Mouse (Mus musculus) thymus, postnatal 10 days (tissue): ENCODE data around the gene Obsl1.
A peak's percentile ranks its signal among the peaks of the same experiment; 100 is the strongest.

ENCODE experiments used
- DNase-seq, 2 experiments: peaks; one replicate each; pipeline ENCODE4 v3.0.0; 2021; ENCODE audit warnings: low spot score in 2 of 2

Obsl1 gene

GRCm38 (mm10) chr1:75455433-75455832, 50.8 kb downstream of the Obsl1 start:
- no peak for DNase-seq

GRCm38 (mm10) chr1:75451900-75452299, 54.4 kb downstream of the Obsl1 start:
- DNase-seq, result no peak

DNA sequence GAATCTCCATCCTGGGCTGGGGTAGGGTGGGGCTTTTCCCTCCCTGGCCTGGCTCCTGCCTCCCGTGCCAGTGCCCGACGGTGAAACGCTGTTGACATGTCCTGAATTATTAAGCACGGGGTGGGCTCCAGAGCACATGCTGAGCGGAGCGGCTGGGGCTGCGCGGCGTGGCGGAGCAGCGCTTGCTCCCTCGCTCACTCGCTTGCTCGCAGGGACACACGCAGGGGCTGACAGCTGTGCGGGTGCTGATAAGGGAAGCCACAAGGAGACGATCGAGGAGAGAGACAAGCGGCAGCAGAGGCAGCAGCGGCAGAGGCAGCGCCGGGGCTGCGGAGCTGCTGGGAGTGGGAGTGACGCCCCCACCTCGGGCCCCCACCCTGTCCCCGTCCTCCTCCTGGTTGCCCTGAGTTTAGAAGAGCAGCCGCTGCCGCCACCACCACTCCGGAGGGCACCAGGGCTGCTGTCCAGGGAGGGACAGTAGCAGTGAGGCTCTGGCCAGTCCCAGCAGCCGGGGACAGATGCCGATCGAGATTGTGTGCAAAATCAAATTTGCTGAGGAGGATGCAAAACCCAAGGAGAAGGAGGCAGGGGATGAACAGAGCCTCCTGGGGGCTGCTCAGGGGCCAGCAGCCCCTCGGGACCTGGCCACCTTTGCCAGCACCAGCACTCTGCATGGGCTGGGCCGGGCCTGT, 55.8 kb downstream of the Obsl1 start, which contains the start of gene Asic4:
Asic4 (plus strand) TSS at position 123 of the 692 bp plus-strand sequence.
- DNase-seq, result no peak

DNA sequence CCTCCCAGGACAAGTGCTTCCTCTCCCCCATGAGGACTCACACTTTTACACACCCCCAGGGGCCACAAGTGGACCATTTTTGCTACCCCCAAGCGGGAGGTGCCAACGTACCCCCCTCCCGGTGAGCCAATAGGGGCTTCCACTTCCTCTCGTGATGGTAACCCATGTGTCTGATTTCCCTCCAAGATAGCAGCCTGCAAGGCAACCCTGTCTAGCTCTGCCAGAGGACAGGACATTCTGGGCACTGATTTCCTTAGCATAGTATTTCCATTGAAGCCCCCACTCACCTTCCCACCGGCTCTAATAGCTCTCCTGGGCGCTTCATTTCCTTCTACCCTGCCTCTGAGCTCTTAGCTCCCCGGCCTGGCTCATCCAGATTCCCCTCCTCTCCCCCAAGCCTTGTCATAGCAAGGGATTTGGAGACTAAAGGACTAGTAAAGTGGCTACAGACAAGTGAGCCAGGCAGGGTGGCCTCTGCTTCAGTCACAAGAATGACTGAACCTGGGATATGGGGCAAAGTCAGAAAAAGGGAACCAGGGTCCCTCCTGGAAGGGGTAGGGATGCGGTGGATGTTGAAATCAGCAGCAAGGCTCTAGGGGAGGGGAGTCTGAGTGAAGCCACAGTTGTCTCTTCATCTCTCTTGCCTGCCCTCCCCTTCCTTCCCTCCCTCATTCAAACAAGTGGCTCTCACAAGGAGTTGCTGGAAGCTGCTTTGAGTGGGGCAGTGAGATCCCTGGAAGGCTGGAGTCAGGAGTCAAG, 56.7 kb downstream of the Obsl1 start:
- no peak for DNase-seq

DNA sequence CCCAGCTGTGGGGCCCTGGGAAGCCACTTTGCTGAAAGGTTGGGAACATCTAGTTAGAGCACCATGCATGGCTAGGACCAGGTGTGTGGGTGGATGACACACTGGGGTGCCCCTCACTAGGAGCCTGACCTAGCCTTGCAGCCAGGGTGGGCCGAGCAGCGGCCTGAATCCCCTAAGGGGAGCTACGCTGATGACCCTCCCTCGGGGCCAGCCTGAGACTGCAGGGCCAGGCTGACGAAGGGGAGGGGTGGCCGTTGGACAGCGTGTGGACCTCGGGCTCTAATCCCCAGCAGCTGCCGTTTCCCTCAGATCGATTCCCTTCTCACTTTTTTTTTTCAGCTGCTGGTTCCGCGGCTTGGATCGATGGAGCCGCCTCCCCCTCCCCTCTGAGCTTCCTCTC, 57.3 kb downstream of the Obsl1 start:
- DNase-seq, result no peak

DNA sequence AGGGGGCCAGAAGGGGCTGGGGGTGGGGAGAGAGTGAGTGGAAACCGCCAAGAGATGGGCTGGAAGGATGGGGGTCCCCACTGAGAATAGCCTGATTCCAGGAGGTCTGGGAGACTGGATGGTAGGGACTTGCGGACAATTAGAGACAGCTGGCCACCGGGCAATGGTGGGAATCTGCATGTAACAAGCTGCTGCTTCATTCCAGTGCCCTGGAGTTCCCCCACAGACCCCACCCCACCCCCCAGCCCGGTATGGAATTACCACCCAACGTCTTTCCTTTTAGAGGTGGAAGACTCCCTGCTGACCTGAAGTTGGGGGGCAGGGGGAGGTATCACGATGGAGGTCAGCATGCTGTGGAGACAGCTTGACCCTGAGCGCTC, 58.2 kb downstream of the Obsl1 start:
- DNase-seq, result no peak

- no peak for DNase-seq
Observed at GRCm38 (mm10) chr1:75447265-75448051, 58.8 kb downstream of the Obsl1 start.

GRCm38 (mm10) chr1:75446656-75447055, 59.6 kb downstream of the Obsl1 start:
- no peak for DNase-seq

GRCm38 (mm10) chr1:75445751-75446611, 60.3 kb downstream of the Obsl1 start:
- peak in 1 of 2 experiments; percentile 63 for DNase-seq

- DNase-seq, result no peak
Observed at GRCm38 (mm10) chr1:75445141-75445701, 61.0 kb downstream of the Obsl1 start.

DNA sequence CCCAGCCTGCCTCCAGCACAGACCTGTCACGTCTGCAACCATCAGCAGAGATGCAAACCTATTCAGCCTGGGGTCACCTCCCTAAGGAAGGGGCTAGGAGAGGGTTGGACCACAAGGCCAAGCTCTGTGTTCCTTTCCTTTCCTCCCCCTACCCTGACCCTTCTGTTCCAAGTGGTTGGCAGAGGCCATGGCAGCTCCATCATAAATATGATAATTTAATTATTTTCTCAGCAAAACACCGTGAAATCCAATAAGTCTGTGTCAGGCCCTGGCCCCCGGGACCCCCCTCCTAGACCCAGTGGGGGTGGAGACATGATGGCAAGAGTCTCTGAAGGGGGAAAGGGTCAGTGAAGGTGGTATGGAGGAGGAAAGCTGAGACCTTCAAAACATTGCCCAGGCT, 62.0 kb downstream of the Obsl1 start:
- no peak for DNase-seq

GRCm38 (mm10) chr1:75443247-75444024, 62.8 kb downstream of the Obsl1 start:
- no peak for DNase-seq

- no peak for DNase-seq
Observed at GRCm38 (mm10) chr1:75442811-75443210, 63.4 kb downstream of the Obsl1 start.

GRCm38 (mm10) chr1:75442171-75442570, 64.1 kb downstream of the Obsl1 start:
- DNase-seq, result no peak

DNA sequence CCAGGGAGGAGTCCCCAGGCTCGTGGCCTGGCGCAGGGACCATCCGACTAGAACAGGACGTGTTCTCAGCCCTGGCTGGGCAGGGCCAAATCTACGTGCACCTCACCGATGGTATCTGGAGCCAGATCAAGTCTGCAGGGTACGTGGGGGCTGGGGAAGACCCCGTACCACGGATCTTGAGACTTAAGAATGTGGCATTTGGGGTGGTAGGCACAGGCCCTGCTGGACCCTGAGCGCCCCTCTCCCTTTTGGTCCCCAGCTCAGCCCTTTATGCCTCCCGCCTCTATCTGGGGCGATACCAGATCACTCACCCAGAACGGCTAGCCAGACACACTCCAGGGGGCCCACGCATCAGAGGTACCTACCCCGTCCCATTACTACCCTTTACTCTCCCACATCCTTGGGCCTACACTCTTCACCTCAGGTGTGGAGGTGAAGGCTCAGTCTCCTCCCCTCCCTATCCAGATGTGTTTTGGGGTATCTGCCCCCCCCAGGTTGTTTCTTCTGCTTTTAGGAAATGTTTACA, 64.7 kb downstream of the Obsl1 start:
- DNase-seq, result no peak

GRCm38 (mm10) chr1:75440661-75441060, 65.6 kb downstream of the Obsl1 start:
- no peak for DNase-seq

GRCm38 (mm10) chr1:75438782-75439181, 67.5 kb downstream of the Obsl1 start:
- no peak for DNase-seq

DNA sequence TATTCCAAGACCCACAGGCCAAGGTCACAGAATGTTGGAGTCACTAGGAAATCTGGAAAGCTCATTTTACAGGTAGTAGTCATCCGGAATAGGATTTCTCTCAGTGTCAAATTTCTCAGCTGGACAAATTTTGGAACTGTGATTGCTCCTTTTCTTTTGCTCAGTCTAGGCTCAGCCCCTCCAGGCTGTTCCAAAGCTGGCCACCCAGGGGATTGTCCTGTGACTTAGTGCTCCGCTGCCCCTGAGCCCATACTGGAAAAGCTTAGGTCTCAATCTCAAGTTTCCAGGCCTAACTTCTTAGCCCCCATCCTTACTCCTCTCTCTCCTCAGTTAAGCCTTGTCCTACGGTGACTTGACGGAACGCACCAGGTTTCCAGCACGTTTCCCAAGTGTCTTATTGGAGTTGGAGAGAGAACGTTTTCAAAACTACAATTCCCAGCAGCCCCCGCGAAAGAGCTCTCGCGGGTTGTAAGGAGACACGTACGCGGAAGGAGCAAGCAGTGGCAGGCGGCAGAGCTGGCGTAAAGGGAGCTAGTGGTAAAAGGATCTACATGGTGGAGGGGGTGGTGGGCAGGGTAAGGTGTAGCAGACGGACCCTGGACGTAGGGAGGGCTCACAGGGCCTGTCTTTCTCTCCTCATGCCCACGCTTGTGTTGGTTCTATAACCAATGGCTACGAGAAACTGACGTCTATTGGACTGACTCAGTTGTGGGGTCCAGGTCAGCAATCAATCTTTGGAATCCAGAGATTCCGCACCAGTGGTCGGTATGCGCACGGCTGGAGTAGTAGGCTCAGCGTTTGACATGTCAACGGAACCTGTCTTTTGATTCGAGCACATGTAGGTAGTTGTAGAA, 70.5 kb downstream of the Obsl1 start, which contains the start of gene Gmppa:
Gmppa (plus strand) TSS at position 456 of the 854 bp plus-strand sequence.
- DNase-seq, result peak; percentile 49 to 70
